Mouse (Mus musculus): ENCODE data around the gene Vps51.

DNA sequence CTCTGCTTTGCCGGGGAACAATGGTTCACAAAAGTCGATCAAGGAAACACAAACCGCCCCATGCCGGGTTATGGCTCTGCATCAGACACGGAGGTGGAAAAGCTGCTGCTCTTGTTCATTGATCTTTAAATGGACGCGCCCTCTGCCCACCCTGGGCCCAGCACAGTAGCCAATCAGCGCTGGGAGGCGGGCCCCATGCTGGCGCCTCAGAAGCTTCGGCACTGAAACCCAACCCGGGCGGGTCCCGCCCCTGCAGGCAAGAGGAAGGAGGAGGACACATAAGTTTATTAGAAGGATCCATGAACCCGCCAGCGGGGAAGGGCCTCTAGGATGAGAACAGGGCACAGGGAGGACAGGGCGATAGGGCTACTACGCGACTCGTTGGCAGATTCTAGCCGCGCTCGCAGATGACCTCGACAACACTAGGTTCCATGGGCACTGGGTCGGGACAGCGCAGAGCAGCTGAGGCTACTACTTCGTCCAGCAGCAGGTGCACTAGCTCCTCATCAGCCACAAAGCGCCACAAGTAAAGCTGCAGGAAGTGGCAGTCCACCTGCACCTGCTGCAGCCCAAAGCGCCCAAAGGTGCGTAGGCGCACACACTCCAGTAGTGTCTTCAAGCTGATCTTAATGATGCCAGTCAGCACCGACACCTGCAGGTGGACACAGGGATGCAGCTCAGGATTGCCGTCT lies 9.2 kb downstream of the Vps51 start, which contains the start of gene Tm7sf2:
- no peak for TF ChIP-seq POLR2A (IDR thresholded peaks at IDR 0.05; ENCODE audit: control insufficient read depth, extremely low read depth, insufficient read depth, low read length, poor library complexity)
- TF ChIP-seq CTCF (IDR thresholded peaks at IDR 0.05; ENCODE audit: borderline replicate concordance, control insufficient read depth, extremely low read depth, insufficient read depth, low read length, poor library complexity): no peak

All from thymus, adult 2 months (tissue).